ENCODE assay signal across 33 mouse cellular contexts in the genomic region with DNA sequence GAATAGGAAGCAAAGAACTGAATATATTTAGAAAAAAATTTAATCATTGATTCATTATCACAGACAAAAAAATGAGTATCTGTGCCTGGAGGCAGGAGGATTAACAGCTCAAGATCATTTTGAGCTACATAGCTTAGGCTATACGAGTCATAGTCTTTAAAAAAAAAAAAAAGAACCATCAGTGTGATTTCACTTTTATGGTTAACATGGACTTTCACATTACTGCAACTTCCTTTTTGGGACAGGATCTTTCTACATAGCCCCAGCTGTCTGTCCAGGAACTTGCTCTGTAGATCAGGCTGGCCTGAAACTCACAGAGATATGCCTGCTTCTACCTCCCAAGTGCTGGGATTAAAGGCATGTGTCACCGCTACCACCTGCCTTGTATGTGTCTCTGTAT. TPM values are rescaled to one million over a fixed set of nuclear protein-coding genes. Genes with fewer than 3 reads are reported as not detected.
DNase-seq lines count a peak whose midpoint lies in the region; ATAC-seq and TF ChIP-seq lines count a peak whose summit lies in the region.
"Had no signal": no experiment of that assay in that cellular context is flagged by ENCODE, and none has a peak within 500 bp of the region (broad histone marks: within the 10 kb centered on the region; RNA-seq: fewer than 3 reads in every experiment).

No protein-coding gene starts in this region.

- no peak for TF ChIP-seq EP300 in MEL (IDR thresholded peaks at IDR 0.05; ENCODE audit: low read depth in 1 of 2, low read length in 2 of 2)

- no peaks in the 10 kb centered on the region for H3K79me2 ChIP-seq in liver, adult 2 months (ENCODE audit: control insufficient read depth, insufficient read depth, low read length)
- no peaks in the 10 kb centered on the region for H3K79me2 ChIP-seq in MEL (ENCODE audit: control insufficient read depth, insufficient read depth, low read length, poor library complexity)

- peak; percentile 5 for DNase-seq in liver, adult 2 months (ENCODE audit: extremely low read depth, low read depth, low spot score)
- no peak for DNase-seq in liver
- peak; percentile 23 for DNase-seq in MEL (ENCODE audit: low read depth, low spot score)
- no peak for DNase-seq in layer of hippocampus, adult 2 months (ENCODE audit: low spot score in 2 of 2)
- no peak for DNase-seq in limb, embryonic 10.5 days (ENCODE audit: low spot score)
- DNase-seq in urinary bladder, postnatal 4 days (ENCODE audit: low spot score in 2 of 2): no peak
- no peak for DNase-seq in adrenal gland, postnatal 14 days
- DNase-seq: adrenal gland, adult 8-10 months; adrenal gland, postnatal 36 days; cerebellum, adult 2 months; cerebellum, adult 9-11 months; cerebellum, postnatal 25 days; embryo, embryonic 11 days; gastrocnemius, postnatal 10 days; heart, adult 18-20 months; heart, postnatal 10 days; heart, postnatal 36 days had no signal

- no peak overlapping the region for H3K27ac ChIP-seq in liver, adult 2 months (replicated peaks; ENCODE audit: insufficient read depth, low read depth, low read length)
- no peak overlapping the region for H3K27ac ChIP-seq in MEL (ENCODE audit: control insufficient read depth, low read depth, low read length)
- no peak overlapping the region for H3K27ac ChIP-seq in layer of hippocampus, adult 2 months
- H3K27ac ChIP-seq in limb, embryonic 10.5 days: no peak overlapping the region
- H3K27ac ChIP-seq: embryonic facial prominence, embryonic 10.5 days; embryonic facial prominence, embryonic 13.5 days; forebrain, embryonic 12.5 days; forebrain, embryonic 15.5 days; heart, embryonic 15.5 days; hindbrain, embryonic 10.5 days; hindbrain, embryonic 13.5 days; intestine, embryonic 15.5 days had no signal

- no peak for TF ChIP-seq POLR2A in liver, adult 2 months (IDR thresholded peaks at IDR 0.05; ENCODE audit: extremely low read depth, insufficient read depth, low read length)
- TF ChIP-seq POLR2A in MEL (IDR thresholded peaks at IDR 0.05; ENCODE audit: control insufficient read depth in 1 of 2, insufficient read depth in 1 of 2, low read depth in 1 of 2, low read length in 2 of 2, poor library complexity in 1 of 2): no peak

- TF ChIP-seq RAD21 in MEL (IDR thresholded peaks at IDR 0.05; ENCODE audit: low read depth, low read length): no peak

- no peaks in the 10 kb centered on the region for H3K36me3 ChIP-seq in liver, adult 2 months (ENCODE audit: control insufficient read depth, insufficient read depth, low read length)
- no peaks in the 10 kb centered on the region for H3K36me3 ChIP-seq in MEL (ENCODE audit: control insufficient read depth in 1 of 2, insufficient read depth in 2 of 2, low read length in 2 of 2)
- no peaks in the 10 kb centered on the region for H3K36me3 ChIP-seq in limb, embryonic 10.5 days
- H3K36me3 ChIP-seq: embryonic facial prominence, embryonic 10.5 days; embryonic facial prominence, embryonic 13.5 days; forebrain, embryonic 12.5 days; forebrain, embryonic 15.5 days; heart, embryonic 12.5 days; heart, embryonic 15.5 days; hindbrain, embryonic 10.5 days; hindbrain, embryonic 13.5 days; intestine, embryonic 15.5 days had no signal

- TF ChIP-seq CTCF in liver, adult 2 months (IDR thresholded peaks at IDR 0.05; ENCODE audit: low read depth, low read length): no peak
- TF ChIP-seq CTCF in MEL (IDR thresholded peaks at IDR 0.05 in 2 of 3, conservative IDR thresholded peaks at IDR 0.05 in 1 of 3; ENCODE audit: control insufficient read depth in 1 of 3, insufficient read depth in 1 of 3, low read depth in 2 of 3, low read length in 3 of 3, poor library complexity in 1 of 3, severe bottlenecking in 1 of 3): no peak
- no peak for TF ChIP-seq CTCF in layer of hippocampus, adult 2 months (conservative IDR thresholded peaks at IDR 0.05)

- no peaks in the 10 kb centered on the region for H3K4me1 ChIP-seq in liver, adult 2 months (ENCODE audit: control insufficient read depth, insufficient read depth, low read length)
- H3K4me1 ChIP-seq in MEL (ENCODE audit: control insufficient read depth in 1 of 2, insufficient read depth in 2 of 2, low read length in 2 of 2): no peaks in the 10 kb centered on the region
- no peaks in the 10 kb centered on the region for H3K4me1 ChIP-seq in limb, embryonic 10.5 days
- H3K4me1 ChIP-seq: embryonic facial prominence, embryonic 10.5 days; embryonic facial prominence, embryonic 13.5 days; forebrain, embryonic 12.5 days; forebrain, embryonic 15.5 days; heart, embryonic 12.5 days; heart, embryonic 15.5 days; hindbrain, embryonic 10.5 days; hindbrain, embryonic 13.5 days; intestine, embryonic 15.5 days had no signal

- peak; percentile 86 for ATAC-seq in megakaryocyte, adult 5-6 weeks (ENCODE audit: poor library complexity, severe bottlenecking)
- ATAC-seq: activated CD4-positive, CD25-positive, alpha-beta regulatory T cell, adult 4 months; forebrain, embryonic 15.5 days; hindbrain, embryonic 16.5 days; intestine, embryonic 15.5 days had no signal

- no peaks in the 10 kb centered on the region for H3K9me3 ChIP-seq in MEL (replicated peaks; ENCODE audit: insufficient read depth, low read length)
- no peaks in the 10 kb centered on the region for H3K9me3 ChIP-seq in limb, embryonic 10.5 days (replicated peaks)
- H3K9me3 ChIP-seq: embryonic facial prominence, embryonic 10.5 days; embryonic facial prominence, embryonic 13.5 days; forebrain, embryonic 12.5 days; forebrain, embryonic 15.5 days; heart, embryonic 12.5 days; heart, embryonic 15.5 days; hindbrain, embryonic 10.5 days; hindbrain, embryonic 13.5 days; intestine, embryonic 15.5 days had no signal

- WGBS in liver, adult 2 months: 78% methylated on average over 2 of the region's 2 CpGs
- 91% methylated on average over 2 of the region's 2 CpGs for WGBS in limb, embryonic 10.5 days

- H3K27me3 ChIP-seq in liver, adult 2 months (ENCODE audit: control insufficient read depth, insufficient read depth, low read length): no peaks in the 10 kb centered on the region
- no peaks in the 10 kb centered on the region; a peak in 1 of 4 replicates for H3K27me3 ChIP-seq in MEL (ENCODE audit: control insufficient read depth in 1 of 2, insufficient read depth in 2 of 2, low read length in 2 of 2)
- H3K27me3 ChIP-seq in limb, embryonic 10.5 days (ENCODE audit: low read depth, poor library complexity, severe bottlenecking): no peaks in the 10 kb centered on the region
- H3K27me3 ChIP-seq: embryonic facial prominence, embryonic 13.5 days; forebrain, embryonic 12.5 days; forebrain, embryonic 15.5 days; heart, embryonic 15.5 days; hindbrain, embryonic 13.5 days; intestine, embryonic 15.5 days had no signal

- no peak overlapping the region for H3K4me3 ChIP-seq in liver, adult 2 months (ENCODE audit: insufficient read depth, low read depth, low read length)
- no peak overlapping the region for H3K4me3 ChIP-seq in MEL (ENCODE audit: control insufficient read depth in 1 of 2, insufficient read depth in 1 of 2, low read depth in 2 of 2, low read length in 2 of 2)
- H3K4me3 ChIP-seq in layer of hippocampus, adult 2 months: no peak overlapping the region
- H3K4me3 ChIP-seq in limb, embryonic 10.5 days: no peak overlapping the region
- H3K4me3 ChIP-seq: embryonic facial prominence, embryonic 10.5 days; embryonic facial prominence, embryonic 13.5 days; erythroblast, embryonic 14.5 days; forebrain, embryonic 12.5 days; forebrain, embryonic 15.5 days; heart, embryonic 12.5 days; heart, embryonic 15.5 days; hindbrain, embryonic 10.5 days; hindbrain, embryonic 13.5 days; intestine, embryonic 15.5 days had no signal

- no peak overlapping the region for H3K9ac ChIP-seq in liver, adult 2 months (ENCODE audit: low read depth, low read length)
- no peak overlapping the region for H3K9ac ChIP-seq in MEL (ENCODE audit: control insufficient read depth, low read depth, low read length, poor library complexity, severe bottlenecking)
- H3K9ac ChIP-seq: embryonic facial prominence, embryonic 13.5 days; forebrain, embryonic 12.5 days; forebrain, embryonic 15.5 days; heart, embryonic 12.5 days; heart, embryonic 15.5 days; hindbrain, embryonic 13.5 days; intestine, embryonic 15.5 days had no signal

TF ChIP-seq in MEL, 35 proteins besides CTCF, POLR2A, EP300 and RAD21:
- TF ChIP-seq ZNF384 (IDR thresholded peaks at IDR 0.05; ENCODE audit: low read depth, low read length): peak; percentile 56; the same call in 1 of the 2 replicates
- no peak for TF ChIP-seq CHD2 (IDR thresholded peaks at IDR 0.05; ENCODE audit: low read length)

RNA-seq across cellular contexts. Expression of gene Gng10, which starts 48.5 kb away (rescaled TPM):
- 10.1 and 14.7 TPM in 2 replicates for total RNA-seq in liver, adult 2 months (2014; rRNA removed)
- polyA plus RNA-seq in liver, adult 2 months (2012; rRNA removed): 5.5 and 6.0 TPM in 2 replicates
- total RNA-seq in MEL (2012; rRNA removed): 54.0 and 59.1 TPM in 2 replicates
- 10 to 100 TPM in 1 of 2 experiments, not detected in 1; 51.2 TPM for polyA plus RNA-seq in MEL (2012; ENCODE audit: insufficient read depth in 1 of 2, insufficient read length in 2 of 2, low read depth in 1 of 2, low replicate concordance in 2 of 2, missing spikeins in 1 of 2)
- 266 and 325 TPM in 2 replicates for total RNA-seq in megakaryocyte, adult 5-6 weeks (2015)
- 179 and 182 TPM in 2 replicates for total RNA-seq in megakaryocyte, adult 5-6 weeks (2017)
- total RNA-seq in layer of hippocampus, adult 2 months (2021): 10 to 100 TPM; 91.0 to 93.5 TPM
- polyA plus RNA-seq in limb, embryonic 10.5 days (2016; fragmentation: Nextera tagmentation; extraction: Ambion mirVana): 81.1 and 96.4 TPM in 2 replicates
- total RNA-seq in adrenal gland, postnatal 14 days (2021): 25.7 and 30.0 TPM in 2 replicates

RNA-seq across cellular contexts. Expression of gene AI481877, which starts 55.4 kb away (rescaled TPM):
- not detected in 2 replicates for total RNA-seq in liver, adult 2 months (2014; rRNA removed)
- polyA plus RNA-seq in liver, adult 2 months (2012; rRNA removed): not detected in 2 replicates
- not detected in 2 replicates for total RNA-seq in MEL (2012; rRNA removed)
- under 1 TPM in 1 of 2 experiments, not detected in 1; 0.01 TPM for polyA plus RNA-seq in MEL (2012; ENCODE audit: insufficient read depth in 1 of 2, insufficient read length in 2 of 2, low read depth in 1 of 2, low replicate concordance in 2 of 2, missing spikeins in 1 of 2)
- total RNA-seq in megakaryocyte, adult 5-6 weeks (2015): not detected in 2 replicates
- not detected in 2 replicates for total RNA-seq in megakaryocyte, adult 5-6 weeks (2017)
- not detected for total RNA-seq in layer of hippocampus, adult 2 months (2021)
- not detected in 2 replicates for polyA plus RNA-seq in limb, embryonic 10.5 days (2016; fragmentation: Nextera tagmentation; extraction: Ambion mirVana)
- total RNA-seq in adrenal gland, postnatal 14 days (2021): not detected in 2 replicates
- total RNA-seq: adrenal gland, postnatal 36 days; gastrocnemius, adult 18-20 months; gastrocnemius, postnatal 10 days; gastrocnemius, postnatal 4 days; heart, adult 18-20 months; heart, postnatal 10 days; heart, postnatal 36 days had no signal
- polyA plus RNA-seq: activated CD4-positive, CD25-positive, alpha-beta regulatory T cell, adult 4 months; cerebellum, adult 2 months; cortical plate, adult 2 months; embryonic facial prominence, embryonic 10.5 days; embryonic facial prominence, embryonic 13.5 days; erythroblast, embryonic 14.5 days; forebrain, embryonic 12.5 days; forebrain, embryonic 15.5 days; heart, embryonic 12.5 days; heart, embryonic 15.5 days; hindbrain, embryonic 10.5 days; hindbrain, embryonic 13.5 days; intestine, embryonic 15.5 days had no signal

Comparison
In these comparisons a context has a peak if more than half of its experiments do, and no peak if none do; other contexts are left out.
1. DNase-seq: peak in liver, adult 2 months (single experiment) and MEL (single experiment); none in liver (single experiment), layer of hippocampus, adult 2 months (0 of 2), limb, embryonic 10.5 days (single experiment), urinary bladder, postnatal 4 days (0 of 2) and adrenal gland, postnatal 14 days (single experiment).